Mouse (Mus musculus): ENCODE results near the gene Lamtor2.

GRCm38 (mm10) chr3:88563966-88564365 is 11.1 kb upstream of the Lamtor2 start:
- TF ChIP-seq CTCF (IDR thresholded peaks at IDR 0.05; ENCODE audit: low read depth, low read length) (no peak), POLR2A (IDR thresholded peaks at IDR 0.05; ENCODE audit: extremely low read depth, insufficient read depth, low read length) (no peak)

Measured in liver, adult 2 months (tissue).